Mouse (Mus musculus): ENCODE results near the gene Ccndbp1.

DNA sequence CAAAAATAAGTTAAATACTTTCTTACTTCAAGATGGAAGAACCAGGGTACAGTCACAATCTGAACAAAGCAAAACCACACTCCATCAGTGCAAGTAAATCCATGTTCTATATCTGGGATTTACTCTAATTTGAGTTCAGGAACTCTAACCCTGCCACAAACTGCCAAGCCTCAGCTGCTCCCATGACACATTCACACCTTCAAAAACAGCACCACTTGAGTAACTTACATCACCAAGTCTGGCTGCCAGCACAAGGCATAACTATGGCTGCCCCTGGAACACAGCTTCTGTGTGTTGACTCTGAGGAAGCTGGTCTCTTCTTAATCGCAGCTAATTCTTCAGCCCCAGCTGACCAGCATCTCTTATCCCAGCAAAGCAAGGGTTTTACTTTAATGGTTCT is 8.9 kb downstream of the Ccndbp1 start:
- TF ChIP-seq GATA1 (IDR thresholded peaks at IDR 0.05; ENCODE audit: borderline replicate concordance, low read length) (no peak), FLI1 (IDR thresholded peaks at IDR 0.05; ENCODE audit: low read length) (no peak)
